Mouse (Mus musculus) induced T-regulatory cell, adult 2 months (primary cell): ENCODE results near the gene Pbld2.
A peak's percentile ranks its signal among the peaks of the same experiment; 100 is the strongest.

Source experiments
- DNase-seq: peaks from one replicate; pipeline ENCODE4 v3.0.0-alpha.2; 2012; ENCODE audit warnings: low read depth

The Pbld2 gene

DNA sequence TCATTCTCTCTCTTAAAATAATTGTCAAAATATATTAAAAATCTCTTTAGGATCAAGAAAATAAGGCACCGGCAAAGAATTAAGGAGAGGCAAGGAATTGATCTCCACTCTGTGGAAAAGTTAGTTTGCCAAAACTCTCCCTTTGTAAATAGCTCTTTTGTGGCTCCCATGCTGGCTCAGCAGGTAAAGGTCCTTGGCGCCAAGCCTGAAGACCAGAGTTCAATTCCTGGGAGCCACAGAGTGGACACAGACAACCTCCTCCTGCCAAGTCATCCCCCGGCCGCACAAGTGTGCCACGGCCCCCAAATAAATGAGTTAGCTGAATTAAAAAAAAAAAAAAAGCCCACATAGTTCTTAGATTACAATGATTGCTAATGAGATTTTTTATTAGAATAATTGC is 38.6 kb downstream of the Pbld2 start:
- DNase-seq, result no peak

DNA sequence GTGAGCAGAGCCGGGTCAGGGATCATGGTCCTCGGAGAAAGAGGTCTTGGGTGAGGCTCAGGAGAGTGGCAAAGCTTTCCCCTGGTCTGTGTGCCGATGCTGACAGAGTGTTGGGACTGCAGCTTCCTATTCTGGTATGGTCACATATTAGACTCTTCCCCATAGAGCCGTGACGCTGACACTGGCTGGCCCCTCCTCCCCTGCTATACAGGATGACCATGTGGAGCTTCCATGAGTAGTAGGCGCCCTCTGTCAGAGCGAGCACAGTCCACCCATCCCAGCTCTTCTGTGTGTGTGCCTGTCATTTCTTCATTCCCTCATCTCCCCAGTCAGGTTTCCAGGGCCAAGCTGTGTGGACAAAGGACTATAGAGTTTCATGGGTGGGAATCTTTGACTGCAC is 39.2 kb downstream of the Pbld2 start:
- no peak for DNase-seq

DNA sequence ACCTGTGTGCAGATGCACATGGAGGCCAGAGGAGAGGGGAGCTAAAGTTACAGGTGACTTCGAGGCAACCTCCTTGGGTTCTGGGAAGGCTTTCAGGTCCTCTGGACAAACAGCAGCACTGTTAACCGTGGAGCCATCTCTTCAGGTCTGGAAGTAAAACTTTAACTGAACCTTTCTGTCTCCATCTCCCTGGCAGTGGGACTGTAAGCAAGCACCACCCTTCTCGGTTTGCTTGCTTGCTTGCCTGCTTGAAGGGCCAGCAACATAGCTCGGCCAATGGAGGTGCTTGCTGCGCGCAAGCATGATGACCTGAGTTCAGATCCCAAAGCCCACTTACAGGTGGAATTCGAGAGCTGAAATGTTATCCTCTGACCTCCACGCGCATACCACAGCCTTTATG is 40.4 kb downstream of the Pbld2 start:
- DNase-seq, result no peak

DNA sequence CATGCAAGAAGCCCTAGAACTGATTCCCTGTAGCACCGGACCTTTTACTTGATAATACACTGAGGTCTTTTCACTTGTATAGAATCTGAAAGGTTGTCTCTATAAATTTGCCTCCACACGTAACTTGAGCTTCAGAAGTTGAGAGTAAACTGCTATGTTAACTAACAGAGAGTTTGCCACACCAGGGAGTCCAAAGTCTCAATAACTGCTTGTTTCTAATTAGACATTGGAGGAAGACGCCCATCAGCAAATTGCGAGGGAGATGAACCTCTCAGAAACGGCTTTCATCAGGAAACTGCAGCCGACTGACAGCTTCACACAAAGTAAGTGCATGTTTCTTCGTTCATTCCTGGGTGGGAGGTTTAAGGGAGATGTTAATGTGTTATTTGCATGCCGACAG is 41.4 kb downstream of the Pbld2 start:
- no peak for DNase-seq

DNA sequence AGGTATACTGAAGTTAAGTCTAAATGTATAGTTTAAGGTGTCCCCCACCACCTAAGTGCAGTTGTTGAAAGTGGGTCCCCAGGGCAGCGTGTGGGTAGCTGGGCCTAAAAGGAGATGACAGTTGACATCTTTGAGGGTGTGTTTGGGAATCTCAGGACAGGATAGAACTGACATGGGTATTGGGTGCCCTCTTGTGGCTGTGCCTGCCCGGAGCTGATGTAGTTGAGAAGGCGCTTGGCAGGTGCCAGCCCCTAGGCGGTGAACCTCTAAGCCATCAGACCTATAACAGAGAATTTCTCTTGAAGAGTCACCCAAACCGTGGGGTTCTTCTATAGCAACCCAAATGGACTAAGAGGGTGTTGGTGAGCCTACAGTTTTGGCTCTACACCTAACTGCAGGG is 41.9 kb downstream of the Pbld2 start:
- peak; percentile 69 for DNase-seq

DNA sequence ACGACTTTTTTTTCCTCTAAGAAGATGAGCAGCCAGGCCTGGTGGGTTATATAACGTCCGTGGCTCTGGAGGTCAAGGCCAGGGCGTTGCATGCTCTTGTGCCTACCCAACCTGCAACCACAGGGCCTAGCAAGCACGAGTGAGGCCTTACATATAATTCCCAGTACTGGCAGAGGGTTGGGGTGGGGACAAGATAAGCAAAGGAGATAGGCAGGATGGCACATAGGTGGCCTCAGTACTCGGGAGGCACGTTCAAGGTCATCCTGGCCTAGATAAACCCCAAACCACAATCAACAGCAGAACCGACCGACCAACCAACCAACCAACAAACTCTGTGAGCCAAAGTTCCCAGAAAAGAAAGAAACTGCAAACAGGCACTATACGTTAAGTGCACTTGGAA is 62.2 kb downstream of the Pbld2 start:
- DNase-seq, result no peak

DNA sequence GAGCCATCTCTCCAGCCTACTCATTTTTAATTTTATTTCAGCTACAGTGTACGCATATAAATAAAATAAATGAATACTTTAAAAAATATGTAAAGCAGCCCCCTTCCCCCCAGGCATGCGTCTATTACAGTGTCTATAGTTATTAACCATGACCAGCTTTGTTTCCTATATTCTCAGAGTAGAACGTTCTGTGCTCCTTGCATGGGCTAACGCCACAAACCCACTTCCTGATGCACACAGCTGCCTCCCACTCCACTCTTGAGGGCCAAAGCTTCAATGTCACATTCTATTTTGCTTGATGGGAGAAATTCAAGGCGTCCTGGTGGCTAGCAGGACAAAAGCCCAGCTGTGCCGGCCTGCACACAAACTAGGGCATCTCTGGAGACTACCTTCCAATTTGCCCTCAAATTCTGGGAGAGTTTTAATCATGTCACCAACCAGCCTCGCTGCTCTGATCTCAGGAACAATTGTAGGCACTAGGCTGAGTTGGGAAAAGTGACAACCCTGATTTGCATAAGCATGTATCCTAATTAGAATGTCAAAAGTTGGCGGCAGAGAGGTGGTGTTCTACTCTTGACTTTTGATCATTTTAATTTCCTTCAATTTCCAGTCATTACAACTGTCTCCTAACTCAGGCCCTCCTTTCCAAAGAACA is 65.1 kb downstream of the Pbld2 start:
- no peak for DNase-seq

DNA sequence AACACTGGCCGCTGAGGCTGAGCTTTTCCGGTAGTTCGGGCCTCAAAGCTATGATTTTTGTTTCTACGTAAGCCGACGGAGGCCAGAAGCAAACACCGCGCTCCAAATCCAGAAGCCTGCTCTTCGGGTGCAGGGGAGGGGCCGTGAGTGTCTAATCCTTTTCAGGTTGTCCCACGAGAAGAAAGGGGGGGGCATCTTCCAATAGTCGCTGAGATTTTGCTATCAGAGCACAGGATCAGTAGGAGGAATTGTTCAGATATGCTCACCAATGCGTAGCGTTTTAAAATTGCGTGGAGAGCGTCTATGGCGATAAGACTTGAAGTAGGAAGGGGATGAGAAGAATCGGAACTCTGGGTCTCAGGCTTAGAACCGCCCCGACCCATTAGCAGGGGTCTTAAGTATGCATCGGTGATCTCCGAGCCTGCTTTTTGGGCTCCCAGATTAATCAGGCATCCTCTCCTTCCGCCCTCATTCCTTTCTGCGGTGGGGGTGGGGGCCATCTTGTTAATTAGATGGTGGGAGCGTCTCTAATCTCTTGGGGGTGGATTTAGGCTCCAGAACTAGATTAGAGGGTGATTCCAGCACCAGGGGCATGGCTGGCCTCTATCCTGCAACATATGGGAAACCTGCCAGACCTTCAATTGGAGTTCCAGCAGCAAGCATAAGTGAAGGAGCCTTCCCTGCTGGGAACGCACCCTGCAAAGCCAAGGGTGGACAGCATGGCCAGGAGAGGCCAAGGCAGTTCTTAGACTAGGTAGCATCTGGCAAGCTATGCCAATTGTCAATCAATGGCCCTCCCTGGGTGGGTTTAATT is 65.8 kb downstream of the Pbld2 start:
- no peak for DNase-seq

DNA sequence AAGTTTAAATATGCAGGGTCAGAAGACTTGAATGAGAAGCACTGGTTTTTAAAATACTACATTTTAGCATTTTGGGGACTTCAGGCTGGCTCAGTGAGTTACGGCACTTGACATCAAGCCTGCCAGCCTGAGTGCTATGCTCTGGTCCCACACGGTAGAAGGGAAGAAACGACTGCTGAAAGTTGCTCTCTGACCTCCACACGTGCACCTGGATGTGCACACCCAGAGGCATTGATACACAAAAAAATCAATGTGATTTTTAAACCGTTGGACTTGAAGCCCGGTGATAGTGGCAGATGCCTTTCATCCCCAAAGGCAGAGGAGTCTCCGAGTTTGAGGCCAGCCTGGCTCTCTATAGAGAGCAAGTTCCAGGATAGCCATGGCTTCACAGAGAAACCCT is 67.8 kb downstream of the Pbld2 start:
- DNase-seq, result no peak

DNA sequence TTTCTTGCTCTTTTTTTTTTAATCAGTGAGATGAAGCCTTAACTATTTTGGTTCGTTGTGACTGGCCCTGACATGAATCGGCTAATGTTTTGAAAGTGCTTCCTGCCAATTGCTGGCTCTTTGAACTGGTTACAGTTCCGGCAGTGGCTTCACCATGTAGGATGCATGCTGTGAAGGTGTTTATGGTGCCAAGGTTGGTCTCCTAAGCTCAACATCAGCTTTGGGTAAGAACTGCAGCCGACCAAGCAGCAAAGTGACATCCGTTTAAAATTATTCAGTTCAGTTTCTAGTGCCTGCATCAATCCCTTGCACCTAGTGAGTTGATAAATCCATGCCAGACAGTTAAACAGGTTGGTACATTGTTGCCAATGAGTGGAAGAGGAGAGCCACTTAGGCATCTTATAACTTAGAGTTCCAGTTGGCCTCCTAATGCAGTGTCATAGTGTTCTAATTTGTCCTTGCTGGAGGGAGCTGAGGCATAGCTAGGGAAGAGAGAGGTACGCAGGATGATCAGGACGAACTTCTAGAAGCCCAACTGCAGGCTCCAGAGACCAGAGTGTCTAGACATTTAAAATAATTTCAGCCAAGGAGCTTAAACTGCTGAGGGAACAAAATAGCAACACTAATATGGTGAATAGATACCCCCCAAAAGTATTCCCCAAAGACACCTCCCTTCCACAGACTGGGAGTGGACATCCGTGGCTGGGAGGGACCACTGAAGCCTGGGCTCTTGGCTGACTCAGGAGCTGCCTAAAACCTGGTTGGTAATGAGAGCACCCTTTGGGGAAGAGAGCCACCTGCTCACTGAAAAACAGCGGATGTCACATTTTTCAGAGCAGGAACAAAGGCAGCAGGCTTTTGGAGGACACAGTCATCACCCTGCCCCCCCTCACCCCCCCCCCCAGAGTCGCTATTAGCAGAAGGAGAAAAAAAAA is 68.8 kb downstream of the Pbld2 start:
- DNase-seq, result no peak

DNA sequence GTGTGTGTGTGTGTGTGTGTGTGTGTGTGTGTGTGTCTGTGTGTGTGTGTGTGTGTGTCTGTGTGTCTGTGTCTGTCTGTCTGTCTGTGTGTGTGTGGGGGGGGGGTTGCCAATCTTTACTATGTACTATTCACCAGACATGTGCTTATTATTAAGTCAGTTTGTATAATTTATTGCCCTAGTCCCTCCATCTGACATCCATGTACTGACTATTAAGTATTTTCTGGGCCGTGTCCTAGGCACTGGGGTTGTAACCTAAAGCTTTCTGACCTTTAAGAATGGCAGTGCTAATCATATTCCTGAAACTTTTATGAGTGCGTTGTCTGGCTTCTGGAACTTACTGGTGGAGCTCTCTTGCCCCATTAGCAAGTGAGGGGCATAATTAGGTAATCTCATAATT is 72.6 kb downstream of the Pbld2 start:
- no peak for DNase-seq

DNA sequence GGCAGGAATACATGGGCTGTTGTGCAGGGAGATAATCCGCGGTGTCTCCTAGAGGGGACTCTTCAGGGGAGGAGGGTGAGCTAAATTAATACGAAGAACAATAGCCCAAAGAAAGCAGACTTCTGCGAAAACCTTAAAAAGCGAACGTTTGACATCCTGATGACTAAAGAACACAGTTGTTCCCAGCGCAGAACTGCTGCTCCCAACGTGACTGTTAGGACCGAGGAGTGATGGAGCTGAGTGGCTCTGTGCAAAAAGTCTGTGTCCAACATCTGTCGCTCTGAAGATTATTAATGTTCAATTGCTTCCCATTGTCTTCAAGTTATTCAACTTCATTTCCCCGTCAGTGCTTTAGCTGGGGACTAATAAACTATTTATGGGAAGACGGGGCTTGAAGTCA is 74.1 kb downstream of the Pbld2 start:
- no peak for DNase-seq

DNA sequence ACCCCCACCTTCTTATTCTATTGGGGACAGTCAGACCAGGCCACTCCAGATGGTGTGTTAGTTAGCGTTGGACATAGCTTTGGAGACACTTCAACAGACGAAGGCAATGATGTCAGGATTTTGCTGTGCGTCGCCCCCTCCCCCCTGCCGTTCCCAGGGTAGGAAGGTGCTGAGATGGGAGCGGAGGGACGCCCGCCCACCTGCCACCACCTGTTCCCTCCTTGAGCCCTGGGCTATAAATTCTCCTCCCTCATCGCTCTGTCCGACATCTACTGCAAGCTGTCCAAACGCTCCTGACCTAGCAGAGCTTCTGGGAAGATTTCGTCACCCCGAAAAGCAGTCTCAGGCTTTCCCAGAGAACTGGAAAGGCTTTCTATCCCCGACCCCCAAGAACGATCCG is 75.4 kb downstream of the Pbld2 start, which contains the start of gene Atoh7:
Gene Atoh7, plus strand, starts transcription at position 131 of the 400 bp plus-strand sequence.
- no peak for DNase-seq

DNA sequence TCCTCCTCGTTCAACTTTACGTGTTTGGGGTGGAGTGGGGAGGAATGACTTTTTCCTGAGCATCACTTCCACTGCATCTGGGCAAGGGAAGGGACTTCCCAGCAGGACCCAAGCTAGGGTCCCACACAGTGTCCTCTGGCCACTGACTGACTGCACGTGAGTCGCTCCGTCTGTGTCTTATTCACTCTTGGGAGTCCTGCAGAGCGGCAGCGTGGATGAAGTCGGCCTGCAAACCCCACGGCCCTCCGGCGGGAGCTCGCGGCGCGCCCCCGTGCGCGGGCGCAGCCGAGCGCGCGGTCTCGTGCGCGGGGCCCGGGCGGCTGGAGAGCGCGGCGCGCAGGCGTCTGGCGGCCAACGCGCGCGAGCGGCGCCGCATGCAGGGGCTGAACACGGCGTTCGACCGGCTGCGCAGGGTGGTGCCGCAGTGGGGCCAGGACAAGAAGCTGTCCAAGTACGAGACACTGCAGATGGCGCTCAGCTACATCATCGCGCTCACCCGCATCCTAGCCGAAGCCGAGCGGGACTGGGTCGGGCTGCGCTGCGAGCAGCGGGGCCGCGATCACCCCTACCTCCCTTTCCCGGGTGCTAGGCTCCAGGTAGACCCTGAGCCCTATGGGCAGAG is 75.9 kb downstream of the Pbld2 start:
- DNase-seq, result no peak

DNA sequence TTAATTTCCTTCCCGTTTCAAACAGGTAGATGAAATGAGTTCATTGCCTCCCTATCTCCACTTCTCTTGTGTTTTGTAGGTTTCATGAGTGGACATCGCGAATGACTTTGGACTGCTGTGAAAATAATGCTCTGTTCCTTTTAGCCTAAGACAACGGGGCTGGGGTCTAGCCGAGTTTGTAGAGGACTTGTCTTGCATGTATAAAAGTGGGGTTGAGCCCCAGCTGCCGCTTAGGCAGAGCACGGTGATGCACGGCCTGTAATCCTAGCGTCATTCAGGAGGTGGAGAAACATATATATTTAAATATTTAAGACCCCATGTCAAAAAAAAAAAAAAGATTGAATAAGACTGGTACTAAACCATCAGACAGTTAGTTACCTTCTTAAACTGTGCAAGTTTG is 76.5 kb downstream of the Pbld2 start:
- no peak for DNase-seq
